Mouse (Mus musculus): Measurements from ENCODE around the gene Klf14.

Gene Klf14

GRCm38 (mm10) chr6:30958736-30959540 lies at the start of gene Klf14:
Gene Klf14 (minus strand): TSS chr6:30959078.
- peak; percentile 11 for DNase-seq

GRCm38 (mm10) chr6:31006111-31006600 lies 47.3 kb upstream of the Klf14 start:
- DNase-seq, result no peak

- DNase-seq, result no peak
Observed at GRCm38 (mm10) chr6:30986393-30986792, 27.5 kb upstream of the Klf14 start.

DNA sequence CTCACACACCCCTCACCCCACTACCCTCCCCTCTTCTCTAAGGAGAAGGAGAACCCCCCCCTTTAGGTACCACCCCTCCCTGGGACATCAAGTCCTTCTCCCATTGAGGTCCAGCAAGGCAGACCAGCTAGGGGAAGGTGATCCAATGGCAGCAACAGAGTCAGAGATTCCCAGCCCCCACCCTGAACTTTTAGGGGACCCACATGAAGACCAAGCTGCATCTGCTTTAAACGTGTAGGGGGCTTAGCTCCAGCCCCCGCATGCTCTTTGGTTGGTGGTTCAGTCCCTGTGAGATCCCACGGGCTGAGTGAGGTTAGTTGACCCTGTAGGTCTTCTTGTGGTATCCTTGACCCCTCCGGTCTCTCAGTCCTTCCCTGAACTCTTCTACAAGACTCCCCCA lies 24.1 kb upstream of the Klf14 start:
- DNase-seq, result no peak

DNA sequence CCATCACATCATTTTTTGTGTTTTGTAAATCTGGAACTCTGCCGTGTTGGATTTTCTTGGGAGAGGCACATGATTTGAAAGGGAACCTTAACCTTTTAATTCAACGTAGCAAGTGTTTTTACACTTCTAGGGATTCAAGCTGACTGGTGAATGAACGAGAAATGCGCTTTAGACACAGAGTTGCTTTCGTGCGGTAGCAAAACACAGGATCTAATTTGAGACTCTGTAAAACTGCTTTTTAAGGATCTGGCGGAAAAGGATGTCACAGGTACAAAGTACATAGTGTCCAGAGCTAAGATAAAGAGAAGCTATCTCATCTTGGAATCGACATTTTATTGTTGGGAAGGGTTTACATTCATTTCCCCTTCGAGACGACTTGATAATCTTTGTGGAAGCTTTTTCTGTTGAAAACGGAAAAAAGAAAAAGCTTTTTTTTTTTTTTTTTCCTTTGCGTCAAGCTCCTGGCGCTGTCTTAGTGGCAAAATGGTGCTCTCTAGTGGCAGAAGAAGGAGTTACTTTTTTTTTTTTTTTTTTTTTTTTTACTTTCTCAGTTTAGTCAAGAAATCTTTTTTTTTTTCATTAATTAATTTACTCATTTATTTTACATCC lies 23.6 kb upstream of the Klf14 start:
- no peak for DNase-seq

DNA sequence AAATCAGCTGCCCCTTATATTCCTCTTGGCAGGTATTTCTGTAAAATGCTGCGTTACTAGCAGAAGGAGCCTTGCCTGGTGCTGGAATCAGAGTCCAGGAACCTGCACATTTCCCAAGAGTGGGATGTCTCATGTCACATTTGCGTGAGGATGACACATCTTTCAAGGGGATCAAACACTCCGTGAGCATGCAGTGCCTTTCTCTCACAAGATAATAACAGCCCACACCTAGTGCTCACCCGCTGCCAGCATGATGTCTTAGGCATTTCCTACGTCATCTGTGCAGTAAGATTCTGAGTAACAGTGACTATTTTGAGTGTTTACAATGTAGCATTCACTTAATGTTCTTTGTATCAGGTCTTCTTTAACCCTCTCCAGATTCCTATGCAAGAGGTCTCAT lies 22.5 kb upstream of the Klf14 start:
- no peak for DNase-seq

DNA sequence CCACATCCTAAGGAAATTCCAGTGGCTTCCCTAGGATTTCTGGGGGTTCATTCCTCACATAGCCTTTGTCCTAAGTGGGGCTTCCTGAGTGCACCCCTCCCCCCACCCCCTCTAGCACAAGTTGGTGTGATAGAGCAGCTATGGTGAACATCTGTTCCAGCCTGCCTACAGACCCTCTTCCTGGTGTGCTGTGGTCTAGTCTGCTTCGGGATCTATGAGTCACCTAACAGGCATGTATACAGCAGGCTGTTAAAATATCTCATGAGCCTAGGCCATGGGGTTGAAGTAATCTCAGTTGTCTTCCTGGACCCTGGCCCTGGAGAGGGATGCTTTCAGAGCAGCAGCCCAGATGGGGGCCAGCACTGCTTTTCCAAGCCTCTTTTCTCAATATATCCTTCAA lies 19.7 kb upstream of the Klf14 start:
- DNase-seq, result no peak

- no peak for DNase-seq
Observed at GRCm38 (mm10) chr6:30972121-30972520, 13.2 kb upstream of the Klf14 start.

DNA sequence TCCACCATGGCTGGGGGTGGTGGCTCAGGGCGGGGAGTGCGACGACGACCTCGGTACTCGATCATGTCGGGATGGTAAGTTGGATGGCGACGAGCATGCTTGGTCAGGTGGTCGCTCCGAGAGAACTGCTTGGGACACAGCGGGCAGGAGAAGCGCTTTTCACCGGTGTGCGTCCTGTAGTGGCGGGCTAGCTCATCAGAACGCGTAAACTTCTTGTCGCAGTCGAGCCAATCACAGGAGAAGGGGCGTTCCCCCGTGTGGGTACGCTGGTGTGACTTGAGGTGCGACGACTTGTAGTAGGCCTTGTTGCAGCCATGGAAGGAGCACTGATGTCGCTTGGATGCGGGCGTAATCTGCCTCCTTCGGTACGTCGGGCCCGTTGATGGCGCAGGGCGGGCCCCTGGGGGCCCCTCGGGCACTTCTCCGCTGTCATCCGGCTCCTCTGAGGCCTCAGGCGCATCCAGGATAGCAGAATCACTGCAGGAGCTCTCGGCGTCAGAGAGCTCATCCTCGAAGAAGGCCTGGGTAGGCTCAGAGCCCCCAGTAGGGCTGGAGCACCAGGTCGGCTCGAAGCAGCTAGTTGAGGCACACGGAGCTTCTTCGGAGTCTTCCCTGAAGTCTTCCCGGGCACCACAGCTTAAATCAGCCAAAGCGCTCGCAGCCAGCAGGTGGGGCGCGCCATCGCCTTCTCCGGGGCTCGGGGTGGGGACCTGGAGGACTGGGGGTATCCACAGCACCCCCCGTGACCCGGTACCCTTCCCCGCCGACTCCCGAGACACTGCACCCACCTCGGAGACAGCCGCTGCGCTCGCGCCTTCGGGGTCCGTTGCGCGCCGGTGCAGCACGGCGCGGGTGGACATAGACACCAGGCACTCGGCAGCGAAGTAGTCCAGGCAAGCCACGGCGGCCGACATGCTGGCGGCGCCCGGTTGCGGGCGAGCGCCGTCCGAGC lies 818 bp downstream of the Klf14 start:
- peak; percentile 52 for DNase-seq

- no peak for DNase-seq
Observed at GRCm38 (mm10) chr6:30939264-30939663, 19.6 kb downstream of the Klf14 start.

GRCm38 (mm10) chr6:30922821-30923220 lies 36.1 kb downstream of the Klf14 start:
- DNase-seq, result no peak

DNA sequence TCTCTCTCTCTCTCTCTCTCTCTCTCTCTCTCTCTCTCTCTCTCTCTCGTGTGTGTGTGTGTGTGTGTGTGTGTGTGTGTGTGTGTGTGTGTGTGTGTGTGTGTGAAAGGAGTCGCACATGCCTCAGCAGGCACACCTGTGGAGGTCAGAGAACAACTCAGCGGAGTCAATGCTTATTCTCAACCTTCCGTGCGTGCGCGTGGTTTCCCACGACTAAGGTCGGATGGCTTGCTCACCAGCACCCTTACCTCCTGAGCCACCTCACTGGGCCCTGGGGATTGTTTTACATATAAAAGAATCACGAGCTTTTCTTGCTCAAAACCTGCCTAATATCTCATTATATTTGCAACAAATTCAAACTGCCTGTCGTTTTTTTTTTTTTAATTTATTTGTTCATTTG lies 37.1 kb downstream of the Klf14 start:
- DNase-seq, result no peak

GRCm38 (mm10) chr6:30920834-30921675 lies 37.8 kb downstream of the Klf14 start:
- DNase-seq, result peak; percentile 38

GRCm38 (mm10) chr6:30915473-30915872 lies 43.4 kb downstream of the Klf14 start, which contains the start of gene Tsga13:
Gene Tsga13 (minus strand): TSS chr6:30915573.
- DNase-seq, result no peak

DNA sequence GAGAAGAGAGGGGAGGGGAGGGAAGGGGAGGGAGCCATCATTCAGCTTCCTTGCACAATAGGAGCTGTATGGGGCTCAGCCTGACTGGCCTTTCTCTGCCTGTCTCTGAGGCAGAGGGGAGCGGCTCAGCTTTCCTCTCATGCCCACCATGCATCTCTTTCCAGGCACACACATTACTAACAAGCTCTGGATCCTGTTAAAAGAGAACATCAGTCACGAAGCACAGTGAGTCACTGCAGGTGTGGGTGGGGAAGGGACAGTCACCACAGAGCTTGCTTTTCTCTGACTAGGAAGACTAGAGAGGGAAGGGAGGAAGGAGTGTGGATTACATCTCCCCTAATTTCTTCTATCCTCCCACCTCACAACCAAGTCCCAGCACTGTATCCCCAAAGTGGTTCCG lies 50.9 kb downstream of the Klf14 start:
- DNase-seq, result peak; percentile 28

All from right cerebral cortex, postnatal 14 days (tissue).